Mouse (Mus musculus): ENCODE data around the gene Fam213b. TPM values are rescaled to one million over a fixed set of nuclear protein-coding genes. Genes with fewer than 3 reads are reported as not detected.

Gene Fam213b
- polyA plus RNA-seq, 1 experiment from 2014 or later, result 42.0 TPM

DNA sequence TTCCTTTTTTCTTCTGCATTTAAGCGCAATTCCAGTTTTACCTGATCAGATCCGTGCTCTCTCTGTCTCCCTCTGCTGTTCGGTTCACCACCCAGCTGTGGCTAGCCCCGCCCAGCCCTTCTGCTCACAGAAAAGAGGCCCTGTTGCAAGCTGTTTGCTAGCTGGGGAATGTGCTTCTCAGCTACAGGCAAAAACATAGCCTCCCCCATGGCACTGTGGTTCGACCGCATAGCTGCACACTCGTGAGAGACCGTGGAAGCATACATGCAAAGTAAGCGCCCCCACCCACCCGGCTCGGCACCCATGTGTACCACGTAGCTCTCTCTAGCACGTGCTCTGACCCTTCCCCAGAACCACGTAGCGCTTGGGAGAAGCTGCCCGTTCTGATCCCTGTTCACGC is 8.9 kb upstream of the Fam213b start:
- H3K27ac ChIP-seq, result 0 out of 2 replicates have a peak overlapping the region, but pooled peaks have one; percentile 6
- no peaks in the 10 kb centered on the region for H3K4me1 ChIP-seq (replicated peaks; ENCODE audit: insufficient read depth, low read length)
- no peak overlapping the region for H3K4me3 ChIP-seq (replicated peaks; ENCODE audit: low read depth, low read length)
- DNase-seq (ENCODE audit: low spot score) (peak; percentile 93), ATAC-seq (replicated peaks; ENCODE audit: low FRiP score, low read depth) (peak; percentile 50; the same call in 1 of the 2 replicates)
- H3K36me3 ChIP-seq (ENCODE audit: insufficient read depth, low read length), result no peaks in the 10 kb centered on the region
- peak; percentile 82 for TF ChIP-seq CTCF (IDR thresholded peaks at IDR 0.05; ENCODE audit: low read depth)
- no peak overlapping the region for H3K9ac ChIP-seq (ENCODE audit: low read depth, low read length)
- H3K27me3 ChIP-seq (ENCODE audit: insufficient read depth, low read length), result no peaks in the 10 kb centered on the region
- H3K4me2 ChIP-seq (ENCODE audit: low read length), result 0 out of 2 replicates have a peak overlapping the region, but pooled peaks have one; percentile 2
- H3K9me3 ChIP-seq (replicated peaks; ENCODE audit: low read length), result no peaks in the 10 kb centered on the region
- 38% methylated on average over 17 of the region's 17 CpGs for WGBS

DNA sequence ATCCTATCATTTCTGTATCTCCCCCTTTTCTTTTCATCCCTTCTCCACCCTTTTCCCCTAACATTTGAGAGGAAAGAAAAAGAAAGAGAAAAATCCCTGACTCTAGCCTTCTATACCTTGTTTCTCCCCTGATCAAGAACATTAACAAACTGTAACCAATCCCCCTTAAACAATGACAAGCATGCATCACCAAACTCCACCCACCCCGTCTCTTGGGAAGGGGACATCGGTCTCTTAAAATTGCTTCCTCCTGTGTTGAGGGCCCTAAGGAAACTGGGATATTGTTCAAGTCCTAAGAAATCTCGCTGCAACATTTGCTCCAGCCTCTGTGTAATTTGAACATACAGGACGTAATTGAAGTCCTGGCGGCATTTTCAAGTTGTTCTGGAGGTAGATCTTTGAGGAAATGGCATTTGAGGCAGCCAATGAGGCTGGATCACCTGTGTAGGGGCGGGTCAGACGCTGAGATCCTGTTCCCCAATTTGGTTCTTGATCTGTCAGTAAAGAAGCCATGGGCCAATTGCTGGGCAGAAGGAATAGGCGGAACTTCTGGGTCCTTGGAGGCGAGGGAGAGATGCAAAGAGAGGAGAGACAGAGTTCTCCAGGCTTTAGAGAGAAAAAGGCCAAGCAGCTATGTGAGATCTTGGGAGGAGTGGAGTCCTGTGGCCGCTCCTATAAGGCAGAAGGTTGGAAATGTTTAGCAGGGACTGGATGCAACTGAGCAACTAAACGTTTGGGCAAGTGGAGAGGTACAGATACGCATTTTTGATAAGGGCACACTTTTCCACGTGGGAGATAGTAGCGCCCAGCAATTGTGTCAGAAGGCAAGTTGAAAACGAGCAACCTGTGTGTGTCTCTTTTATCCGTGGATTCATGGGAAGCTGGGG is 5.5 kb upstream of the Fam213b start:
- Histone ChIP-seq H3K27me3 (ENCODE audit: insufficient read depth, low read length) (no peaks in the 10 kb centered on the region), H3K9ac (ENCODE audit: low read depth, low read length) (peak overlapping the region; percentile 43; the same call in 1 of the 2 replicates), H3K36me3 (ENCODE audit: insufficient read depth, low read length) (no peaks in the 10 kb centered on the region), H3K4me3 (replicated peaks; ENCODE audit: low read depth, low read length) (peak overlapping the region; percentile 34), H3K27ac (no peak overlapping the region), H3K4me2 (ENCODE audit: low read length) (peak overlapping the region; percentile 68), H3K9me3 (replicated peaks; ENCODE audit: low read length) (no peaks in the 10 kb centered on the region), H3K4me1 (replicated peaks; ENCODE audit: insufficient read depth, low read length) (no peaks in the 10 kb centered on the region)
- DNase-seq (ENCODE audit: low spot score) (peak; percentile 94), ATAC-seq (replicated peaks; ENCODE audit: low FRiP score, low read depth) (peak; percentile 95)
- whole genome bisulfite sequencing, result 3% methylated on average over 16 of the region's 16 CpGs
- no peak for TF ChIP-seq CTCF (IDR thresholded peaks at IDR 0.05; ENCODE audit: low read depth)

DNA sequence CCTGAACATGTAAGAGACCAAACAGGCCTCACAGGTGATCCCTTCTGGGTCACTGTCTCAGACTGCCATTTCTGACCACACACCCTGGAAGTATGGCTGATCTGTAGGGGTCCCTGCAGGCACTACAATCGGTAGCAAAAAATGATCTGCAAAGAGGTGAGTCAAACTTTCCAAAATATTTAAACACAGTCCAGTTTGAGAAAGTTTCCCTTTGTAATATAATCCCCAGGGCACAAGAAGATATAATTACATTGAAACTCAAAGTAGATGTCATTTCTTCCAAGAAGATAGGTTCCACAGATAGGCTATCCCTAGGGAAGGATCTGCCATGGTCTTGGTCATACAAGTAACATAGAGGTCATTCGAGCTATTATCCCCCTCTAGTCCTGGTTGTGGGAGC is 3.4 kb upstream of the Fam213b start:
- Histone ChIP-seq H3K27me3 (ENCODE audit: insufficient read depth, low read length) (no peaks in the 10 kb centered on the region), H3K9ac (ENCODE audit: low read depth, low read length) (no peak overlapping the region), H3K27ac (no peak overlapping the region), H3K9me3 (replicated peaks; ENCODE audit: low read length) (no peaks in the 10 kb centered on the region), H3K4me1 (replicated peaks; ENCODE audit: insufficient read depth, low read length) (peaks cover 12% of the 10 kb centered on the region), H3K4me2 (ENCODE audit: low read length) (no peak overlapping the region), H3K36me3 (ENCODE audit: insufficient read depth, low read length) (no peaks in the 10 kb centered on the region), H3K4me3 (replicated peaks; ENCODE audit: low read depth, low read length) (no peak overlapping the region)
- TF ChIP-seq CTCF (IDR thresholded peaks at IDR 0.05; ENCODE audit: low read depth), result no peak
- 94% methylated on average over 2 of the region's 2 CpGs for WGBS
- DNase-seq (ENCODE audit: low spot score) (no peak), ATAC-seq (replicated peaks; ENCODE audit: low FRiP score, low read depth) (no peak)

DNA sequence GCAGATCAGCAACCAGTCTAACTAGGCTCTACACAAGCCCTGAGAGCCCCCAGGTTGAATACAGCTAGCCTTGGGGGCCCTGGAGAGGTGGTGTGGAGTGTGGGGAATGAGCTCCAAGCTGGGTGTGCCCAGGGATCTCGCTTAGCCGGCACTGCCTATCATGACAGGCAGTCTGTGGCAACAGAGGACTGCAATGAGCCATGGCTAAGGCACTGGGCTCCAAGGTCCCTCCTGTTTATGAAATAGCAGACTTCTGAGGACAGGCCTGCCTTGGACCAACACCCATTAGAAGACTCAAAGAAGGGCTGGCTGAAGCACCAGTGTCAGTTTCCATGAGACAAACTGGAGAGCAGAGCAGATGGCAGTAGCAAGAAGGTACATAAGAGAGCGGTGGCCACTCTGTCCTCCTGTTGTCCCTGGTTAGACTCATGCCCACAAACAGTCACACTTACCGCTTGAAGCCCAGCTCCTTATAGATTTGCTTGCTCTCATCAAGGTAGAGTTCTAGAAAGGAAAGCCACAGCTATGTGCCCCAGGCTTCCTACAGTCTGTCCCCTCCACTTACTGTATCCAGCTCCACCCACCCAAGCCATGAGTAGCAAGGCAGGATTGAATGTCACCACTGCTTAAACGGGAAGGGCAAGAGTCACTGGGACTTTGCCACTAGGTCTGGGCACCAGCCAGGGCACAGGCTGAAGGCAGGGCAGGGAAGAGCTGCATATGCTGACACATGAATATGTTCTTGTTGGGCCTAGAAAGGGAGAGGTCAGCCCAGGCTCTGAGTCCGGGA is 1.1 kb downstream of the Fam213b start:
- ATAC-seq (replicated peaks; ENCODE audit: low FRiP score, low read depth) (no peak), DNase-seq (ENCODE audit: low spot score) (no peak)
- no peak for TF ChIP-seq CTCF (IDR thresholded peaks at IDR 0.05; ENCODE audit: low read depth)
- Histone ChIP-seq H3K4me2 (ENCODE audit: low read length) (peak overlapping the region; percentile 95), H3K27me3 (ENCODE audit: insufficient read depth, low read length) (no peaks in the 10 kb centered on the region), H3K9me3 (replicated peaks; ENCODE audit: low read length) (no peaks in the 10 kb centered on the region), H3K9ac (ENCODE audit: low read depth, low read length) (peak overlapping the region; percentile 59), H3K27ac (no peak overlapping the region), H3K36me3 (ENCODE audit: insufficient read depth, low read length) (no peaks in the 10 kb centered on the region), H3K4me1 (replicated peaks; ENCODE audit: insufficient read depth, low read length) (peaks cover 12% of the 10 kb centered on the region), H3K4me3 (replicated peaks; ENCODE audit: low read depth, low read length) (peak overlapping the region; percentile 51)
- WGBS, result 64% methylated on average over 6 of the region's 6 CpGs

DNA sequence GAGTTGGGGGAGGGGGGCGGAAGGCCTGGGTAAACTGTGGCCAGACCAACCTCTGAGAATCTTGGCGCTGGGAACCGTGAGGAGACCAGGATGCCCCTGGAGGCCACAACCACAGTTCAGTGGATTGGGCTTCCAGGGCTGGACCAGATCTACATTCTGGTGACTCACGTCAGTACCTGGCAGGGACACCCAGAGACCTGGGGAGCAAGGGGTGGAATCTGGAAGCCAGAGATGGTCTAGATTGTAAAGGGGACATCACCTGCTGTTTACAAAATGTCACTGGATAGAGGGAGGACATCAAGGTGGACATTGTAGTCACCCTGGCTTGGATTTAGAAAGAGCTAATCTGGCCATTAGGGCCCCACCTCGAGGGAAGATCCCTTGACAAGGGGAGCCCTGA is 3.4 kb downstream of the Fam213b start:
- WGBS, result 82% methylated on average over 5 of the region's 5 CpGs
- ATAC-seq (replicated peaks; ENCODE audit: low FRiP score, low read depth) (no peak), DNase-seq (ENCODE audit: low spot score) (no peak)
- Histone ChIP-seq H3K27ac (no peak overlapping the region), H3K9me3 (replicated peaks; ENCODE audit: low read length) (no peaks in the 10 kb centered on the region), H3K4me2 (ENCODE audit: low read length) (no peak overlapping the region), H3K4me3 (replicated peaks; ENCODE audit: low read depth, low read length) (no peak overlapping the region), H3K27me3 (ENCODE audit: insufficient read depth, low read length) (no peaks in the 10 kb centered on the region), H3K9ac (ENCODE audit: low read depth, low read length) (no peak overlapping the region), H3K36me3 (ENCODE audit: insufficient read depth, low read length) (no peaks in the 10 kb centered on the region), H3K4me1 (replicated peaks; ENCODE audit: insufficient read depth, low read length) (peaks cover 12% of the 10 kb centered on the region)
- no peak for TF ChIP-seq CTCF (IDR thresholded peaks at IDR 0.05; ENCODE audit: low read depth)

DNA sequence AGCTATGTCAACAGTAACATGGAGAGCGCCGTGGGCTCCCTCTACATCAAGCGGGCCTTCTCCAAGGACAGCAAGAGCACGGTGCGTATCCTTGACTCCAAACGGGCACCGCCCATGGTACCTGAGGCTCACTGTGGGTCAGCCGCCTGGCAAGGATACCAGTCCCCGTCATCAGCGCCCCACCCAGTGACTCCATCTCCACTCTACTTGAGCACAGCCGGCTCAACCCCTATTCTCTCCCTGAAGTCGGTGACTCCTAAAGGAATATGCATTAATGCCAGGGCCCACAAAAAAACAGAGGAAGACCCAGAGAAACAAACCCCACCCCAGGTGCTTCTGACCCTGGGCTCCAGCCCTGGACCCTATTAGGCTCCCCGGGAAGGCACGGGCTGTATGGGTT is 8.0 kb downstream of the Fam213b start:
- Histone ChIP-seq H3K27ac (no peak overlapping the region), H3K36me3 (ENCODE audit: insufficient read depth, low read length) (no peaks in the 10 kb centered on the region), H3K27me3 (ENCODE audit: insufficient read depth, low read length) (no peaks in the 10 kb centered on the region), H3K9ac (ENCODE audit: low read depth, low read length) (no peak overlapping the region), H3K4me1 (replicated peaks; ENCODE audit: insufficient read depth, low read length) (no peaks in the 10 kb centered on the region), H3K4me3 (replicated peaks; ENCODE audit: low read depth, low read length) (no peak overlapping the region), H3K4me2 (ENCODE audit: low read length) (no peak overlapping the region), H3K9me3 (replicated peaks; ENCODE audit: low read length) (no peaks in the 10 kb centered on the region)
- TF ChIP-seq CTCF (IDR thresholded peaks at IDR 0.05; ENCODE audit: low read depth), result no peak
- 86% methylated on average over 14 of the region's 14 CpGs for WGBS
- no peak for DNase-seq (ENCODE audit: low spot score)
- ATAC-seq (replicated peaks; ENCODE audit: low FRiP score, low read depth), result no peak

Measured in kidney, postnatal 0 days (tissue).